In genomic region chr9:80555531-80556067, GRCm38 (mm10) we compare ENCODE assay signal across 23 mouse cellular contexts.
DNase-seq lines count a peak whose midpoint lies in the region; ATAC-seq and TF ChIP-seq lines count a peak whose summit lies in the region.
"Had no signal": no experiment of that assay in that cellular context is flagged by ENCODE, and none has a peak within 500 bp of the region (broad histone marks: within the 10 kb centered on the region; RNA-seq: fewer than 3 reads in every experiment).

No protein-coding gene starts in this region.

- no peak for TF ChIP-seq CTCF in hindbrain, postnatal 0 days (IDR thresholded peaks at IDR 0.05; ENCODE audit: low read depth)
- no peak for TF ChIP-seq CTCF in brain, embryonic 14.5 days (IDR thresholded peaks at IDR 0.05; ENCODE audit: borderline replicate concordance, extremely low read depth, insufficient read depth, insufficient read length)

- no peak overlapping the region for H3K4me3 ChIP-seq in hindbrain, postnatal 0 days (ENCODE audit: low read length)
- H3K4me3 ChIP-seq in hindbrain, embryonic 14.5 days (replicated peaks; ENCODE audit: low read length): no peak overlapping the region
- no peak overlapping the region for H3K4me3 ChIP-seq in neural tube, embryonic 15.5 days (replicated peaks)
- H3K4me3 ChIP-seq: embryonic facial prominence, embryonic 15.5 days; limb, embryonic 13.5 days; liver, embryonic 12.5 days; midbrain, embryonic 15.5 days; myocyte had no signal

- TF ChIP-seq POLR2A in brain, embryonic 14.5 days (IDR thresholded peaks at IDR 0.05; ENCODE audit: borderline replicate concordance, extremely low read depth, insufficient read depth, insufficient read length, poor library complexity, severe bottlenecking): no peak

- peak; percentile 15 for DNase-seq in hindbrain, postnatal 0 days (ENCODE audit: low spot score)
- DNase-seq in hindbrain, embryonic 14.5 days (ENCODE audit: low spot score): no peak
- peak; percentile 38 for DNase-seq in lung, postnatal 10 days
- no peak for DNase-seq in lung, postnatal 36 days
- DNase-seq in brain, embryonic 14.5 days (ENCODE audit: low read depth): peak; percentile 33
- DNase-seq in B cell, adult 2 months: no peak
- DNase-seq: adrenal gland, adult 8-10 months; cerebellum, adult 8-10 months; gastrocnemius, postnatal 10 days; heart, adult 11 months; kidney, adult 18-20 months; layer of hippocampus, adult 9-11 months; thymus, adult 18-20 months; thymus, postnatal 36 days had no signal

- no peak overlapping the region for H3K9ac ChIP-seq in hindbrain, postnatal 0 days (replicated peaks; ENCODE audit: low read length)
- no peak overlapping the region for H3K9ac ChIP-seq in hindbrain, embryonic 14.5 days
- H3K9ac ChIP-seq in neural tube, embryonic 15.5 days (replicated peaks): no peak overlapping the region
- H3K9ac ChIP-seq: embryonic facial prominence, embryonic 15.5 days; limb, embryonic 13.5 days; liver, embryonic 12.5 days; midbrain, embryonic 15.5 days had no signal

- no peak for ATAC-seq in hindbrain, postnatal 0 days
- no peak for ATAC-seq in hindbrain, embryonic 14.5 days (ENCODE audit: low FRiP score)
- ATAC-seq in neural tube, embryonic 15.5 days (ENCODE audit: low FRiP score): peak; percentile 35; the same call in 1 of the 2 replicates
- ATAC-seq: activated CD4-positive, CD25-positive, alpha-beta regulatory T cell, adult 4 months; forebrain, embryonic 14.5 days; liver, embryonic 12.5 days; midbrain, embryonic 15.5 days had no signal

- H3K9me3 ChIP-seq in hindbrain, postnatal 0 days (ENCODE audit: low read length): no peaks in the 10 kb centered on the region
- H3K9me3 ChIP-seq in hindbrain, embryonic 14.5 days (ENCODE audit: control insufficient read depth, low read length): no peaks in the 10 kb centered on the region
- H3K9me3 ChIP-seq in neural tube, embryonic 15.5 days (replicated peaks): no peaks in the 10 kb centered on the region
- H3K9me3 ChIP-seq: embryonic facial prominence, embryonic 15.5 days; limb, embryonic 13.5 days; liver, embryonic 12.5 days; midbrain, embryonic 15.5 days had no signal

- 20% methylated on average over 1 of the region's 1 CpGs for WGBS in hindbrain, postnatal 0 days
- 49% methylated on average over 1 of the region's 1 CpGs for WGBS in hindbrain, embryonic 14.5 days
- 26% methylated on average over 1 of the region's 1 CpGs for WGBS in neural tube, embryonic 15.5 days

- no peaks in the 10 kb centered on the region for H3K27me3 ChIP-seq in hindbrain, postnatal 0 days (ENCODE audit: insufficient read depth, low read length)
- H3K27me3 ChIP-seq in hindbrain, embryonic 14.5 days (ENCODE audit: control insufficient read depth, insufficient read depth, low read length): no peaks in the 10 kb centered on the region
- no peaks in the 10 kb centered on the region for H3K27me3 ChIP-seq in neural tube, embryonic 15.5 days (replicated peaks)
- H3K27me3 ChIP-seq: embryonic facial prominence, embryonic 15.5 days; limb, embryonic 13.5 days; liver, embryonic 12.5 days; midbrain, embryonic 15.5 days had no signal

- H3K27ac ChIP-seq in hindbrain, postnatal 0 days: no peak overlapping the region
- no peak overlapping the region for H3K27ac ChIP-seq in hindbrain, embryonic 14.5 days
- no peak overlapping the region for H3K27ac ChIP-seq in neural tube, embryonic 15.5 days (replicated peaks)
- H3K27ac ChIP-seq: embryonic facial prominence, embryonic 15.5 days; limb, embryonic 13.5 days; liver, embryonic 12.5 days; midbrain, embryonic 15.5 days had no signal

- H3K4me2 ChIP-seq in hindbrain, postnatal 0 days (ENCODE audit: low read depth, low read length): no peak overlapping the region
- H3K4me2 ChIP-seq in hindbrain, embryonic 14.5 days (replicated peaks): no peak overlapping the region
- H3K4me2 ChIP-seq in neural tube, embryonic 15.5 days: no peak overlapping the region
- H3K4me2 ChIP-seq: embryonic facial prominence, embryonic 15.5 days; heart, embryonic 11.5 days; limb, embryonic 13.5 days; liver, embryonic 12.5 days; midbrain, embryonic 15.5 days had no signal

- no peaks in the 10 kb centered on the region for H3K4me1 ChIP-seq in hindbrain, postnatal 0 days (ENCODE audit: insufficient read depth, low read length)
- H3K4me1 ChIP-seq in hindbrain, embryonic 14.5 days (replicated peaks; ENCODE audit: control insufficient read depth, insufficient read depth, low read length): no peaks in the 10 kb centered on the region
- H3K4me1 ChIP-seq in neural tube, embryonic 15.5 days: no peaks in the 10 kb centered on the region
- H3K4me1 ChIP-seq: embryonic facial prominence, embryonic 15.5 days; limb, embryonic 13.5 days; liver, embryonic 12.5 days; midbrain, embryonic 15.5 days had no signal

- H3K36me3 ChIP-seq in hindbrain, postnatal 0 days (ENCODE audit: insufficient read depth, low read length): no peaks in the 10 kb centered on the region
- no peaks in the 10 kb centered on the region for H3K36me3 ChIP-seq in hindbrain, embryonic 14.5 days (replicated peaks; ENCODE audit: control insufficient read depth, insufficient read depth)
- no peaks in the 10 kb centered on the region for H3K36me3 ChIP-seq in neural tube, embryonic 15.5 days
- H3K36me3 ChIP-seq: embryonic facial prominence, embryonic 15.5 days; limb, embryonic 13.5 days; liver, embryonic 12.5 days; midbrain, embryonic 15.5 days had no signal

Comparison
In these comparisons a context has a peak if more than half of its experiments do, and no peak if none do; other contexts are left out.
1. DNase-seq: peak in hindbrain, postnatal 0 days (single experiment), lung, postnatal 10 days (single experiment) and brain, embryonic 14.5 days (single experiment); none in hindbrain, embryonic 14.5 days (single experiment), lung, postnatal 36 days (single experiment) and B cell, adult 2 months (0 of 2).